Mouse (Mus musculus) hindlimb bud, embryonic 11.5 days (tissue): ENCODE data around the gene Glo1.
"Not testable (repeated sequence)": the region's sequence is repeated elsewhere in the genome, so short reads cannot be mapped to it uniquely, and the experiment has no call there.

Experiments
- DNase-seq: peaks from one replicate; pipeline ENCODE4 v3.0.0-alpha.2; 2012; ENCODE audit warnings: low read depth, low spot score; ENCODE audit errors: extremely low spot score

Gene Glo1

GRCm38 (mm10) chr17:30626719-30627118 lies at the start of gene Glo1:
Gene Glo1, minus strand, starts transcription at chr17:30626871.
- not testable (repeated sequence) for DNase-seq

DNA sequence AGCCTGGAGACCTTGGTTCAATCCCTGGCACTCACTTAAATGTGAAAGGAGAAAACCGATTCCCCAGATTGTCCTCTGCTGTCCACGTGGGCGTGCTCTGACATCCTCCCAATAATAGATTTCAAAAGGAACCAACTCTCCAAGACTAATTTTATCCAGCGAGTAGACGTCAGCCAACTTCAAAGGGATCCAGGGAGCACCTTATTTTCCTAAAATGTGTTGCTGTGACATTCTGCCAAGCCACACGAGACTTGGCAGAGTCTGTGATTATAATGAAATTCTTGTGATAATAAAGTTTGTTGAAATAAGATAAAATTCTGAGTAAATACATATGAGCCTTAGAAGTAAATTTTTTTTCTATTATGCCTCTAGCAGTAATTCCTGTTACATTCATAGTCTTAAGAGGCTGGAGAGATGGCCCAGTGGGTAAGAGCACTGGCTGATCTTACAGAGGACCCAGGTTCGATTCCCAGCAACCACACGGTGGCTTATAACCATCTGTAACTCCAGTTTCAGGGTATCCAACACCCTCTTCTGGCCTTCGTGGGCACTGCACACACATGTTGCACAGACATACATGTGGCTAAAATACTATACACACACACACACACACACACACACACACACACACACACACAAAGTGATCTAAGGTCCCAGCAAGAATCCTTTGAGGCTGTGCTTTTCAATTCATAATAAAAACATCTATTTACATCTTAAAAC lies 48.5 kb upstream of the Glo1 start:
- no peak for DNase-seq

DNA sequence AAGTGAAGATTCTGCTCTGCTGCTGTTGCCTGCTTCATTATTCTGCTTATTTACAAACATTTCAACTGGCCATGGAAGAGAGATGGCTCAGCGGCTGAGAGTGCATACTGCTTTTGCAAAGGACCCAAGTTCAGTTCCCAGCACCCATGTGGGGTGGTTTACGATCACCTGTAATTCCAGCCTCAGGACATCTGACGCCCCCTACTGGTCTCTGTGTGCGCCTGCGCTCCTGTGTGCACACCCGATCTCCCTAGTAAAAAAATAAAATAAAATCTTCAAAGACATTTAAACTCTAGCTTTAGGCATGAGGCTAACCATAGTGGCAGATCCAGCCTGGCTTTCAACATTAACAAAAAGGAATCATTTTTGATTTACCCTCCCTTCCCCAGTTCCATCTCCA lies 46.4 kb upstream of the Glo1 start:
- DNase-seq, result no peak

DNA sequence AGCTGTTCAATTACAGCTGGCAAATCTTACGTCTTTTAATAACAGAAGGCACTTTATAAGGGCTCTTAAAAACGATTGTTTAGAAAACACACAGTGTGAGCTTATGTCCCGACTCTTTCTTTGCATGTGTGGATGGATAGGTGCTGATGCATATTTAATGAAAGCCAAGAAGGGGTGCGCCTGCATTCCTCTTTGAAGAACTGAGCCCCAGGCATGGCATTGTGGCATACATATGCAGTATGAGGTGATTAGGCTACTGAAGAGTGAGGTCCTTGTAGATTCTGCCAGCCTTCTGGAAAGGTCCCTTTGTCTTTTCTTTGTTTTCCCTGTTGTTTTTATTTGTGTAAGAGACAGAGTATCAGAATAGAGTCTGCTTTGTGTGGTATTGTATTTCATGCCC lies 45.9 kb upstream of the Glo1 start:
- DNase-seq, result no peak

GRCm38 (mm10) chr17:30664856-30665255 lies 38.2 kb upstream of the Glo1 start:
- DNase-seq, result no peak

- DNase-seq, result no peak
Observed at GRCm38 (mm10) chr17:30663170-30663569, 36.5 kb upstream of the Glo1 start.

GRCm38 (mm10) chr17:30662131-30662530 lies 35.5 kb upstream of the Glo1 start:
- no peak for DNase-seq

- DNase-seq, result peak; percentile 22
Observed at GRCm38 (mm10) chr17:30658152-30658544, 31.5 kb upstream of the Glo1 start.

- DNase-seq, result no peak
Observed at GRCm38 (mm10) chr17:30657530-30658151, 31.0 kb upstream of the Glo1 start.

GRCm38 (mm10) chr17:30653010-30653409 lies 26.3 kb upstream of the Glo1 start:
- no peak for DNase-seq

DNA sequence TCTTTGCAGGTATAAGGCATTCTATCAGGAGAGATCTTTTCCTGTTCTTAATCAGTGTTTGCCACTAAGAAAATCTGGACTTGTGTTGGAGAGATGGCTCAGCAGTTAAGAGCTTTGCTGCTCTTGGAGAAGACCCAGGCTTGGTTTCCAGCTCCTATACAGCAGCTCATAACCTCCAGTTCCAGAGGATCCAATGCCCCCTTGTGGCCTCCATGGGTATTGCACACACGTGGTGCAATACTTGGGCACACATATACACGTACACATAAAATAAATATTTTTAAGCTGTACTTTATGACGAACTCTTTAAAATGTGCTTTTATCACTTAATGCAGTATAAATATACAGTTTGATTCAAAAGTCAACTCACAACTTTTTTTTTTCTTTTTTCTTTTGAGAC lies 22.1 kb upstream of the Glo1 start:
- DNase-seq, result no peak

DNA sequence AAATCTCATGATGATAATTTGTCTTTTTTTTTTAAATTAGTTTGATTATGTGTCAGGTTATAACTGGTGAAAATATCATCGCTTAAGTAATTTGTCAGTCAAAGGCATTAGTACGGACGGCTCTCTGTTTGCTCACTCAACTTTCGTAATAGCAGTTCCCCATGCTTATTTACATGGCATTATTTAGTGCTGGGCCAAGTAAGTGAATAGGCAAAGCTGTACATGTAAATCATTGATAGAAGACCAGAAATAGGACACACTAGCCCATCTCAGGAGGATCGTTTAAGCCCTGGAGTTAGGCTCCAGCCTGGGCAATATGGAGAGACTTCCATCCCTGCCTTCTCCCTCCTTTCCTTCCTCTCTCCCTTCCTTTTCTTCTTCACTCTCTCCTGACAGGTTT lies 14.2 kb upstream of the Glo1 start:
- DNase-seq, result no peak

DNA sequence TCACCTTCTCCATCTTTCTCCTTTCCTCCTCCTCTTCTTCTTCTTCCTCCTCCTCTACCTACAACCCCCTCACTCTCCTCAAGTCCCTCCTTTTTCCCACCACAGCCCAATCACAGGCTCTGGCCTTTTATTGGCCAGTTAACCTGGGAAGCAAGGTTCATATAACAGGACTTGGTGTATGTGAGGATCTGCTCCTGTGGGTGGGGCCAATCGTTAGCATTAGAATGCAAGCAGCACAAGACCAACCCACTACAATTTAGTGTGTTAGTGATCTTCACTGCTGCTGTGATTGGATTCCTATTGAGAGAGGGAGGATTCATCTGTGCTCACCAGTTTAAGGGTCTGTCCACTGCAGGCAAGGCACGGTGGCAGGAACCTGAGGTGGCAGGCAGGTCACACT lies 12.3 kb upstream of the Glo1 start:
- DNase-seq, result no peak

DNA sequence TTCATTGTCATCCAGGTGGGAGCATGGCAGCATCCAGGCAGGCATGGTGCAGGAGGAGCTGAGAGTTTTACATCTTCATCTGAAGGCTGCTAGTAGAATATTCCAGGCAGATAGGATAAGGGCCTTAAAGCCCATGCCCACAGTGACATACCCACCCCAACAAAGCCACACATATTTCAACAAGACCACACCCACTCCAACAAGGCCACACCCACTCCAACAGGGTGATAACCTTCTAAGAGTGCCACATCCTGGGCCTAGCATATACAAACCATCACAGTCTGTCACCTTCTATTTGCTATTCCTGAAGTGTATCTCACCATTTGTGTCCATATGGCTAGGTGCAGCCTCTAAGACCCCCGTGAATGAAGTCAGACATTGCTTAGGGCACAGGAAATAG lies 11.0 kb upstream of the Glo1 start:
- no peak for DNase-seq

DNA sequence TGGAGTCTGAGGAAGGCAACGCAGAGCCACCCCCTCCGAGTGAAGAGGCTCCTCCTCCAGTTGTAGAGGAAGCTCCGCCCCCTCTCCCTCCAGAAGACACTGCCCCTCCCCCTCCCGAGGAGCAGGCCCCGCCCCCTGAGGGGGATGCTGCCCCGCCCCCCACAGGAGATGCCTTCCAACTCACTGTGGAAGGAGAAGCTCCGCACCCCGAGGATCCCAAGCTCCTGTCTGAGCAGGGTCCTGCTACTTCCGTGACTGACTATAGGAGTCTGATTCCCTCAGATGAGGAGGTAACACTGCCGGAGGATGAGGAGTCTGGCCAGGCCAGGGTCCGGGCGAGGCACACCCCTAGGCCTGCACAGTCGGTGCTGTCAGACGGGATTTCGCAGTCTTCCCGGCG lies 8.7 kb upstream of the Glo1 start:
- DNase-seq, result no peak

GRCm38 (mm10) chr17:30624132-30624531 lies 2.5 kb downstream of the Glo1 start, which contains the start of gene Dnah8:
Gene Dnah8, plus strand, starts transcription at chr17:30624354.
- DNase-seq, result not testable (repeated sequence)

DNA sequence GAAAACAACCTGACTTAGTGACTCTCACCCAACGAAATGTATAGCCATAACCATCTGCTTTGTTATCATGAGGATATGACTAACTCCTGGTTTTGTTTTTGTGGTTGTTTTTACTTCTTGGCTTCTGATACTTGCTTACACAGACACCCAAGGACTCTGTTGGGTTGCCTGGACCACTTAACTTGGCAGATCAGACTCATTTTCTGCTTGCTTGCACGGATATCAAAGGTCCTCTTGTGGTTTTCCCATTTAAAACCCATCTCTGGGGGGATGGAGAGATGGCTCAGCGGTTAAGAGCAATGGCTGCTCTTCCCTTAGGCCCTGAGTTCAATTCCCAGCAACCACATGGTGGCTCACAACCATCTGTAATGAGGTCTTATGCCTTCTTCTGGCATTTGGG lies 3.5 kb downstream of the Glo1 start:
- no peak for DNase-seq

DNA sequence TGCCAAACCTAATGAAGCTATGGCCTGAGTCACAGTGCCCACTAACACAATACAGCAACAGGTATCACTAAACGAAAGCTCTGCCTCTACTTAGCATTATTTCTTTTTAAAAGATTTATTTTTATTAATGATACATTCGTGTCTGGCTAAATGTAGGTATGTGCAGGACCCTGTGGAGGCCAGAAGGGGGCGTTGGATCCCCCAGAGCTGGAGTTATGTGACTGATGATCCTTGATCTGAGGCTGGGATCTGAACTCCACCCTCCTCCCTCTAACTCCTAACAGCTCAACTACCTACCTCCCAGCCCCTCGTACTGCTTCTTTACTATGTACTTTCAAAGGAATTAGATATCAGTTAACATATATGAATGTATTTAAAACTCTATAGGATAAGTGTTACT lies 5.2 kb downstream of the Glo1 start:
- no peak for DNase-seq

DNA sequence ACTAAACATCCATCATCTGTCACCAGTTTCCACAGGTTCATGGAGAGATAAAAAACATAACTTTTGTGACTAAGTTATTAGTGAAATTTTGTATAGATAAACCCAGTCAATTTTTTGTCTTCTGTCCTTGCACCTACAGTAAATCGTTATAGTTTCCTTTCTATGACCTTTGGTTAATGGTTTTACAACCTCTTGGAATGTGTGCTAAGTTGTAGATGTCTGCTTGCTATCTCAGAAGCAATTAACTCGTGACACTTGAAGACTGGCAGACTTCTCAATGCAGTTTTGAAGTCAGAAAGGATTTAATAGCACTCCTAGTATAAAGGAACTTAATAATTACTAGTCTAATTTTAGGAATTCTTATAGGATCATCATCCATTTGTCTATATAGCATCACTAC lies 6.1 kb downstream of the Glo1 start:
- no peak for DNase-seq

DNA sequence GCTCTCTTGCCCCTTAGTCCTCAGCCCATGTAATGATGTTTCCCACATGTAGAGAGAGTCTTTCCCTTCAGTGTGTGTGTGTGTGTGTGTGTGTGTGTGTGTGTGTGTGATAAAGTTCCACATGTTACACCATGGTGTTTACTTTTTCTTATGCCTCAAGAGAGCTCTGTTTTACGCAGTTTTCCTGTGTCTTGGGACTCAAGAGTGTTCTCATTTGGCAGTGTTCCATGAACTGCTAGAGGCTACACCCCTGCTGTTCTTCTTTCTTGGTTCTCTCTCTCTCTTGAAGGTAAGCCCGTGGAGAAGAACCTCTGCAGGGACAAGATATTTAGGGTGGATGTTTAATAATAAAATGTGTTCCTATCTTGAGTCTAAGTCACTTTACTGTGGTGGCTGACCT lies 7.5 kb downstream of the Glo1 start:
- DNase-seq, result no peak

DNA sequence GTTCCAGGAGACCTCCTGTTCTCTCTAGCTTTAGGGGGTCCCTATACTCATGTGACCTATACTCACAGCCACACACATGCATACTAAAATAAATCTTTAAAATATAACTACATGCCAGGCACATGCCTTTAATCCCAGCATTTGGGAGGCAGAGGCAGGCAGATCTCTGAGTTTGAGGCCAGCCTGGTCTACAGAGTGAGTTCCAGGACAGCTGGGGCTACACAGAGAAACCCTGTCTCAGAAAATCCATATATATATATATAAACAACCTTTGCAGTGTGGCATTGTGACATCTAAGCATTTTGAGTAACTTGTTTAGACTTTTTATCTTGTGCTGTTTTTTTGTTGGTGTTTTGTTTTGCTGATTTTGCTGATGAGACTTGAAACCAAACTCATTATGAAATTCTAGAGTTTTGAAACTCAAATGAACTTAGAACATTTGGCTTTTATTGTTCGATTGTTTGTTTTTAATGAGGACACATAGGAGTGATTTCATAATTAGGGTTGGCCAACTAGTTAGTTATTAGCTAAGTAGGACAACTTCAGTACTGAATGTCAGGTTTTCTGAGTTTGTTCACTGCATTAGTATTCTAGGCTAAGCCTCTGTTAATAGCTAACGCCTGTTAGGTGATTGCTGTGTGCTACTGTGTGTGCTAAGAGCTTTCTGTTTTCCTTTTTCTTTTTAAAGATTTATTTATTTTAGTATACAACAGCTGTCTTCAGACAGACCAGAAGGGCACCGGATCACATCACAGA lies 8.4 kb downstream of the Glo1 start:
- DNase-seq, result no peak

- DNase-seq, result no peak
Observed at GRCm38 (mm10) chr17:30616203-30616602, 10.5 kb downstream of the Glo1 start.
